Mouse (Mus musculus) neural tube, postnatal 0 days (tissue): ENCODE measurements around the gene Trpc4. TPM values are rescaled to one million over a fixed set of nuclear protein-coding genes. Genes with fewer than 3 reads are reported as not detected.

Experiments
- polyA plus RNA-seq: library from polyadenylated mRNA; unstranded; fragments of >200 nt; fragmentation: Nextera tagmentation; extraction: Ambion mirVana; gene quantifications from 2 replicates; pipeline ENCODE4 v1.2.1, GENCODE M21; 2015

Gene Trpc4
- polyA plus RNA-seq: 2.7 and 3.1 TPM in 2 replicates

GRCm38 (mm10) chr3:54155639-54156315 lies at the start of gene Trpc4:
Trpc4 (plus strand) TSS chr3:54156035.

DNA sequence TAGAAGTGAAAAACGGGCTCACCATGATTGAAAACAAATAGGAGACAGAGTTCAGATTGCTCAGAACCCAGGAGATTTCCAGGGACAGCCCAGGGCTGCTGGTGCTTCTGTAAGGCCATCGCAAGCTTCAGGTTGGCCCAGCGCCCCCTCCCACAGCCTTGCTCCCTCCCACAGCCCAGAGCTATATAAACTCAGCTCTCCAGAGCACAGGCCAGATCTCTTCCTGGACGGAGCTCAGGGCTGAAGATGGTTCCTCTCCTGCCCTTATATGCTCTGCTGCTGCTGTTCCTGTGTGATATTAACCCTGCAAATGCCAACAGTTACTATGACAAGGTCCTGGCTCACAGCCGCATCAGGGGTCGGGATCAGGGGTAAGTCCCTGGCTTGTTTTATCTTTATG lies 205.1 kb downstream of the Trpc4 start, which contains the start of gene Postn:
TSS of gene Postn (plus strand) at position 213 of the 400 bp plus-strand sequence.

Other genes with a start within 250 kb of the Trpc4 start
- 31.4 and 42.2 TPM in 2 replicates for gene Postn, start 205.1 kb downstream of the Trpc4 start, polyA plus RNA-seq